Mouse (Mus musculus) heart, postnatal 10 days (tissue): ENCODE results near the gene Met. TPM values are rescaled to one million over a fixed set of nuclear protein-coding genes. Genes with fewer than 3 reads are reported as not detected.

Experiments
- DNase-seq, 2 experiments: peaks; one replicate each; pipeline ENCODE4 v3.0.0; 2021
- intact Hi-C: fragments of 180-260 bp; cut with DNase I; formaldehyde crosslinking; loops from one replicate; pipeline ENCODE4 v1.15.1; 2025
- total RNA-seq, 2 experiments: library from RNA; stranded (reverse); gene quantifications; 2 replicates each; pipeline ENCODE4 v1.2.3; 2021

Met gene
- total RNA-seq, 2 experiments from 2014 or later, result 3.1 to 4.7 TPM

GRCm38 (mm10) chr6:17595712-17596462, 132.3 kb downstream of the Met start:
- DNase-seq, result peak; percentile 18 to 34
- intact Hi-C loops, result no loop called here

DNA sequence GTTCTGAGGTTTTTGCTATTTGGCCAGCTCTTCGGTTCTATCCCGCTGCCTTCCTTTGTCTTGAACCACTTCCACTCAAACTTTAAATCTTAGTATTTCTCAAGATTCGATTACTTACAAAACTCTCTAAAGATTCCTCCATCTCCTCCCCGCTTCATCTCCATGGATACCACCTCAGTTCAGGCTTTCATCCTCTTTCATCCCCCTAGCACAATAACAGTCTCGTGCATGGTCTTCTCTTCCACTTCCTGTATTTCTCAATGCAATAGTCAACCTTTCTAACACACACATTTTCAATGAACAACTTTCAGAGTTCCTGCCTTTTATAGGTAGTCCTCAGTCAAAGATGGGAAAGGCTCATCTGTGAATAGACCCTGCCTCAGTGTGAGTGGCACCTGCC, 135.8 kb downstream of the Met start:
- intact Hi-C loops, result no loop called here
- no peak for DNase-seq

DNA sequence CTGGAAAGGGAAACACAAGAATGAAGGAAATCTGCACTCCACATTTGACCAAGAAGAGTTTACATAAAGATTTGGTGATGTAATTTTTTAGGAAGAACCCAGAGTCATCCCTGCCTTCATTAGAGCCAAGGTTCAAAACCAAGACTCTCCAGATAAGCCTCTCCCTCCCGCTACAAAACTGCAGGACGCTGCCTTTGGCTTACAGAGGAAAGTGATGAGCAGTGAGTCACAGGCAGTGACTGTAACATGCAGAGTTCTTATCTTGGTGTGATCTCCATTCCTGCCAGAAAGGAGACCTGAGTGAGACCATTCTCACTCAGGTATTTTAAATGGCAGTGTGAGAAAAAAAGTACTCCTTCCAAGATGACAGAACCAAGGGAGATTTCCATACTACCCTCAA, 137.9 kb downstream of the Met start:
- no peak for DNase-seq
- intact Hi-C loops, result no loop called here

DNA sequence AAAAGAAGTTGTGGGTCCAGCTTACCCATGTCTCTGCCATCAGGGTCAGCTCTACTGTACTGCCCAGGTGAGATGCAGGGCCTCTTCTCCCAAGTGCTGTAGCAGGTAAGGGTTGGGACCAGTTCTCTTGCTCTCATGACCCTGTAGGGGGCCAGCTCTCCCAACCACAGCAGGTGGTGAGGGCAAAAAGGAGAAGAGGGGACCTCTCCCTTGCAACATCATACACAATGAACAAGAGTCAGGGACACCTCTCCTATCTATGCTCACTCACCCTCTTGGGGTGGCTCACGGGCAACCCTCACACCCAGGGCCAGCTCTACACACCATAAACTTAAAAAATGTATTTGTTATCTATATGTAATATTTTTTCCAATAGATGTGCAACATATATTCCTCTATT, 143.3 kb downstream of the Met start:
- intact Hi-C loops, result no loop called here
- DNase-seq, result no peak

GRCm38 (mm10) chr6:17611352-17612010, 147.9 kb downstream of the Met start:
- intact Hi-C loops, result no loop called here
- no peak for DNase-seq

GRCm38 (mm10) chr6:17612652-17613051, 149.1 kb downstream of the Met start:
- intact Hi-C loops, result no loop called here

DNA sequence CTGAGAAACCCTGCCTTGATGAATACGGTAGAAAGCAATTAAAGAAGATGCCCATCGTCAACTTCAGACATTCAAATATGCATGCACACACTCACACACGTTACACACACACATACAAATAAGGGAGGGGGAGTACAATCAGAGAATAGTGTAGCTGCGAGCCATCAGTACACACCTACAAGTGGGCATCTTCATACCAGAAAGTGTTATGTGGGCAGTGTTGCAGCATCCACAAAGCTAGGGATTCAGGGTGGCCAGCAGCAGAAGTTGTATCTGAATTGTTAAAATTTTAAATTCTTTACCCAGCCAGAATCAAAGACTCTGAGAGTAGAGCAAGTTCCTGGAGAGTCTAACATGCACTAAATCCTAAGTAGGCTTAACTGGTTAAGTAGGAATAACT, 157.2 kb downstream of the Met start:
- no peak for DNase-seq
- intact Hi-C loops, result no loop called here

More at GRCm38 (mm10) chr6:17612652-17613051, 149.1 kb downstream of the Met start:
- DNase-seq, result no peak

DNA sequence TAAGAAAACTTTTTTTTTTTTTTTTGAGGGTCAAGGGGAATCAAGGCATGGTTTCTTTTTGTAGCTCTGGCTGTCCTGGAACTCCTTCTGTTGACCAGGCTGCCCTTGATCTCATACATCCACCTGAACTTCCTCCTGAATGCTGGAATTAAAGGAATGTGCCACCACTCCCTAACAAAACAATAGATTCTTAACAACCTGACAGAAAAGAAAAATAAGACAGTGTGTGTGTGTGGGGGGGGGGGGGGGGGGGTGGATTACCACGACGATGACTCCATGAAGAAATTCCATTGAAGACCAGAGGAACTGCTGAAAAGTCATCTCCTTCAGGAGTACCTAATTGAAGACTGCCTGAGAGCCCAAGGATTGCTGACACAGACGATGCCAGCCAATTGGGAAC, 157.8 kb downstream of the Met start:
- intact Hi-C loops, result no loop called here
- DNase-seq, result no peak

Other genes starting within 250 kb of the Met start
- gene Cav2, start 182.6 kb upstream of the Met start, total RNA-seq, result 10 to 100 TPM; 70.9 to 79.4 TPM
- 100 to 1,000 TPM; 562 to 563 TPM for gene Cav1, start 157.5 kb upstream of the Met start, total RNA-seq
- 100 to 1,000 TPM; 164 to 173 TPM for gene Capza2, start 172.4 kb downstream of the Met start, total RNA-seq
- gene St7, start 229.1 kb downstream of the Met start, total RNA-seq, result 10 to 100 TPM; 29.8 to 30.7 TPM